Mouse (Mus musculus) kidney, adult 2 months (tissue): ENCODE measurements around the gene Kifc3.

Experiments used
- CTCF ChIP-seq: fragments of 200-500 bp; conservative IDR thresholded peaks from 2 replicates; pipeline ENCODE4 v1.5.1; 2011; ENCODE audit warnings: low read depth, mild to moderate bottlenecking, control low read depth, low read length, moderate library complexity, mixed read lengths; ENCODE audit not compliant: insufficient read depth, insufficient read length
- POLR2A ChIP-seq: fragments of 200-500 bp; IDR thresholded peaks from one replicate; pipeline ENCODE4 v1.6.1; 2011; ENCODE audit warnings: low read depth, low read length, control low read depth

GRCm38 (mm10) chr8:95084744-95085431 is 117.7 kb downstream of the Kifc3 start:
- TF ChIP-seq CTCF (no peak), POLR2A (no peak)
